Mouse (Mus musculus) spleen, postnatal 36 days (tissue): ENCODE measurements at regions not wholly inside any gene's neighbourhood (a gene's known extent, or its start where the extent isn't known, plus 50 kb on each side); places are given as distances from the start of the nearest gene placed in this dataset.

ENCODE experiments used
- DNase-seq, 2 experiments: peaks; one replicate each; pipeline ENCODE4 v3.0.0; 2022; ENCODE audit warnings: low spot score in 2 of 2, mixed read lengths in 1 of 2

- peak in 1 of 2 experiments; percentile 24 for DNase-seq
Measured at GRCm38 (mm10) chr2:11118625-11119024, 53.3 kb upstream of the Prkcq start.

GRCm38 (mm10) chr2:11119301-11119700 is 52.6 kb upstream of the Prkcq start:
- DNase-seq, result no peak
